Mouse (Mus musculus) Patski (cell line): ENCODE data around the gene Zfp365. TPM values are rescaled to one million over a fixed set of nuclear protein-coding genes. Genes with fewer than 3 reads are reported as not detected.

ENCODE experiments used
- ATAC-seq: fragments of 100-300 bp; one replicate; pipeline ENCODE4 v1.8.0; 2021
- CTCF ChIA-PET: fragments of 350-600 bp; sonication (Branson Sonifier 250); formaldehyde crosslinking; loops from one replicate; lab custom pipeline; 2022; ENCODE audit warnings: inconsistent platforms; lab: Charles Lee
- POLR2A ChIA-PET: fragments of 350-600 bp; sonication (Branson Sonifier 250); formaldehyde crosslinking; loops from one replicate; lab custom pipeline; 2022; ENCODE audit warnings: antibody characterized with exemption, inconsistent platforms; lab: Charles Lee
- DNase-seq: peaks from one replicate; pipeline ENCODE4 v3.0.0-alpha.2; 2011; ENCODE audit warnings: low read depth, low spot score
- H3K27me3 ChIP-seq: fragments of 371-371 bp; one replicate; pipeline ENCODE4 v1.5.1; 2021
- CTCF ChIP-seq: fragments of 100-300 bp; IDR thresholded peaks from one replicate; pipeline ENCODE4 v1.5.1; 2021
- in situ Hi-C: fragments of 300-500 bp; cut with MboI; formaldehyde crosslinking; loops from 3 replicates; pipeline ENCODE4 v1.11.1; 2018; ENCODE audit warnings: low pct_unique_long_range_greater_than_20kb, mixed read lengths
- polyA plus RNA-seq: library from polyadenylated mRNA; unstranded; gene quantifications from one replicate; pipeline ENCODE4 v1.2.3, GENCODE M21; 2021

Gene Zfp365
- polyA plus RNA-seq, 1 experiment from 2014 or later, result 1.1 TPM

GRCm38 (mm10) chr10:67906063-67906462 lies 6.4 kb downstream of the Zfp365 start:
- H3K27me3 ChIP-seq, result no peaks in the 10 kb centered on the region
- in situ Hi-C loops, result no loop called here
- ChIA-PET POLR2A (no interaction called here), CTCF (no interaction called here)
- TF ChIP-seq CTCF, result no peak
- ATAC-seq, result no peak
- DNase-seq, result no peak

- ATAC-seq (no peak), DNase-seq (no peak)
- POLR2A ChIA-PET, result no interaction called here
- in situ Hi-C loops, result no loop called here
- no peaks in the 10 kb centered on the region for H3K27me3 ChIP-seq
- CTCF ChIA-PET, result interaction anchor here (0.7 kb wide), 1 partner anchor 27 kb away, joined by 3 read pairs; no protein-coding TSS in a partner anchor
- TF ChIP-seq CTCF, result no peak
Observed at GRCm38 (mm10) chr10:67903387-67903786, 9.1 kb downstream of the Zfp365 start.

GRCm38 (mm10) chr10:67901179-67901578 lies 11.3 kb downstream of the Zfp365 start:
- ChIA-PET CTCF (no interaction called here), POLR2A (no interaction called here)
- no peaks in the 10 kb centered on the region for H3K27me3 ChIP-seq
- in situ Hi-C loops, result no loop called here
- no peak for TF ChIP-seq CTCF
- ATAC-seq (no peak), DNase-seq (no peak)

GRCm38 (mm10) chr10:67898949-67899675 lies 13.3 kb downstream of the Zfp365 start:
- DNase-seq (no peak), ATAC-seq (peak; percentile 54)
- in situ Hi-C loops, result no loop called here
- no peak for TF ChIP-seq CTCF
- POLR2A ChIA-PET, result interaction anchor here (1.1 kb wide), 1 partner anchor 10 kb away, joined by 4 read pairs; no protein-coding TSS in a partner anchor
- H3K27me3 ChIP-seq, result no peaks in the 10 kb centered on the region
- CTCF ChIA-PET, result no interaction called here

DNA sequence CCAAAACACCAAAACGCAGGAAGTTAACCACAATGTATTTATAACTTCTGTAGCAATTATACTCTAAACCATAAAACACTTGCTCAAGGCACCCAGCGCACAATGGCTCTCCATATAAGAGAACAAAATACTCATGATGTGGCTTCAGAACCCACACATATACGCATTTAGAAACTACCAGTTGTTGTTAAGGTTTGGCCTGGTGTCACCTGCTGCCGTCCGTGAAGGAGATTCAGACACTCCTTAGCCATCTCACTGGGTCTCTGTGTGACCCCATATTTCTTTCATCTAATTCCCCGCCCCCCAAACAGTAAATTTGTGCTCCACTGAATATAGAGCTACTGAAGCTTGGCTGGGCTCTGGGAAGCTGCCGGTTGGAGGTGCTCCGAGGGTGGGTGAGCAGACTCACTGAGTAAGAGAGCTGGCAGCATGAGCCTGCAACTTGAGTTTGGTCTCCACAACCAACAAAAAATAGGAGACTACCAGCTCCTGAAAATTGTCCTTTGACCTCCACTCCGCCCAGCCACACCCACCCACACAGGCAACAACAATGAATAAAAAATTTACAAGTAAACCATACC lies 14.0 kb downstream of the Zfp365 start:
- TF ChIP-seq CTCF, result no peak
- no peak for ATAC-seq
- H3K27me3 ChIP-seq, result no peaks in the 10 kb centered on the region
- POLR2A ChIA-PET, result interaction anchor here (1.1 kb wide), 1 partner anchor 11 kb away, joined by 4 read pairs; no protein-coding TSS in a partner anchor
- DNase-seq, result no peak
- CTCF ChIA-PET, result interaction anchor here (1.1 kb wide), 1 partner anchor 11 kb away, joined by 3 read pairs; no protein-coding TSS in a partner anchor
- in situ Hi-C loops, result no loop called here

DNA sequence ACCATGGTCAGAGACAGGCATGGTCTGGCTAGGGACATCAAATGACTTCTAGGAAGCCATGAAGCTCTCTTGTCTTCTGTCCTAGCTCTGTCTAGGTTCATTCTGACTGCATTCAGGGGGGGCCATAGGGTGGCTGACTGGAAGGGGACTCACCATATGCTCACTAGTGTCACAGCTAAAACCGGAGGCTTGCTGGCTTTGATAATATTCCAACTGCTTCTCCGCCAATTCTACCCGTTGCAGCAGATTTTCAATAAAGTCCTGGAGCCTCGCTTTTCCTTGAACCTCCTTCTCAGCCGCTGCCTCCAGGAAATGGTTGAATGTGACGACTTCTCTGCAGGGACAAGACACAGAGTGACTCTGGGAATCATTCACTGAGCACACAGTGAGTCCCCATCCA lies 15.2 kb downstream of the Zfp365 start:
- CTCF ChIA-PET, result interaction anchor here (1.1 kb wide), 1 partner anchor 10 kb away, joined by 3 read pairs; no protein-coding TSS in a partner anchor
- TF ChIP-seq CTCF, result no peak
- no peak for ATAC-seq

GRCm38 (mm10) chr10:67894683-67895082 lies 17.8 kb downstream of the Zfp365 start:
- no peaks in the 10 kb centered on the region for H3K27me3 ChIP-seq
- no peak for ATAC-seq
- no peak for TF ChIP-seq CTCF
- ChIA-PET POLR2A (no interaction called here), CTCF (interaction anchor here (1.0 kb wide), 1 partner anchor 71 kb away, joined by 3 read pairs; no protein-coding TSS in a partner anchor)
- in situ Hi-C loops, result no loop called here
- DNase-seq, result no peak

More for the DNA sequence above, 15.2 kb downstream of the Zfp365 start:
- in situ Hi-C loops, result no loop called here
- no peaks in the 10 kb centered on the region for H3K27me3 ChIP-seq
- POLR2A ChIA-PET, result no interaction called here
- no peak for DNase-seq

- ATAC-seq, result no peak
Observed at GRCm38 (mm10) chr10:67894059-67894458, 18.4 kb downstream of the Zfp365 start.

DNA sequence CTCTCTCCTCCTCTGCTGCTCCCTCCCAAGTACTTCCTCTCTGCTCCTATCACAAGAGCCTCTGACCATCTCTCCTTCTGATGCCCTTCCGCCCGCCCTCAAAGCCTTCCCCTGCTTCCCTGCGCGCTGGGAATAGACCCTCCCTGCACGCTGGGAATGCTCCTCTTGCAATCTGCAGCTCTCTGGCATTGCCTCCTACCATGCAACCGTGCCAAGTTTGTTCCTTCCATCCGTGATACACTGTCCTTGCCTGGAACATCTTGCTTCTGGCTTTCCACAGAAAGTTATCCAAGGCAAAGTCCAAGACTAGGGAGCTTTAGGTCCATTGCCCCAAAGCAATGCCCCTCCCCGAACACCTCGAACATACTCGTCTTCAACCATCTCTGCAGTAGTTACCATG lies 19.2 kb downstream of the Zfp365 start:
- in situ Hi-C loops, result no loop called here
- ATAC-seq (no peak), DNase-seq (no peak)
- no peaks in the 10 kb centered on the region for H3K27me3 ChIP-seq
- POLR2A ChIA-PET, result no interaction called here
- TF ChIP-seq CTCF, result no peak
- CTCF ChIA-PET, result no interaction called here

More at GRCm38 (mm10) chr10:67894059-67894458, 18.4 kb downstream of the Zfp365 start:
- no peak for TF ChIP-seq CTCF
- ChIA-PET CTCF (interaction anchor here (1.0 kb wide), 1 partner anchor 71 kb away, joined by 3 read pairs; no protein-coding TSS in a partner anchor), POLR2A (no interaction called here)
- no peak for DNase-seq
- H3K27me3 ChIP-seq, result no peaks in the 10 kb centered on the region
- in situ Hi-C loops, result no loop called here

DNA sequence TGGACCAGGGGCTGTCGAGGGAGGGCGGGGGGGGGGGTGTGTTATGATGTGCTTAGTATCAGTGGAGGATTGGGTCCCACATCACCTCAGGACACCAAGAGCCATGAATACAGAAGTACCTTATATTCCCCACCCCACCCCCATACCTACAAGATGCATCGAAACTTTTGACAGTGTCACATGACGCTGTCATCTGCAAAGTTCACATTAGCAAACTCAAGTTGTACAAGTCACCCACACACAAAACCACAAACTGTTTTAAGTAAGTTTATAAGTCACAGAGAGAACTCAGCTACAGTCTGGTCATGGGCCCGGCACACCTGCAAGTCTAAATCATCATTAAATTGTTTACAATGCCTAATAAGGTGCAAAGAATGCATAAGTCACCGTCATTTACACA lies 21.3 kb downstream of the Zfp365 start:
- DNase-seq (no peak), ATAC-seq (no peak)
- TF ChIP-seq CTCF, result no peak
- CTCF ChIA-PET, result interaction anchor here (1.1 kb wide), 1 partner anchor 20 kb away, joined by 4 read pairs; no protein-coding TSS in a partner anchor
- POLR2A ChIA-PET, result no interaction called here
- in situ Hi-C loops, result no loop called here
- no peaks in the 10 kb centered on the region for H3K27me3 ChIP-seq

DNA sequence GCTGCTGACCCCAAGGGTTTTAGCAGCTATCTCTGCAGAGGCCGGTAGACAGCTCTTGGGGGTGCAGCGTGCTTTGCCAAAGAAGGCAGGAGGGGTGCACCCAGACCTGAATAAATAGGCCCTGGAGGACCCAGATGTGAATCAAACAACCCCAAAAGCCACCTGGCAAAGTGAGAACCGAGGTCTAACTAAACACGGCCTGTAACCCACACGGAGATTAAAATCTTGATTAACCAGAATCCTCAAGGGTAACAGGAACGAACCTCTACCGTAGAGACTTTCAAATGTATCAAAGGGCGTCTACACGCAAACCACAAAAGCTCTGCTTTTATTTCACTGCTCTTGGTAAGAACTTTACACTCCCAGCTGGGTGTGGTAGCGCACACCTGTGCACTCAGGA lies 24.5 kb downstream of the Zfp365 start:
- no peak for TF ChIP-seq CTCF
- ChIA-PET POLR2A (no interaction called here), CTCF (no interaction called here)
- DNase-seq (no peak), ATAC-seq (no peak)
- no peaks in the 10 kb centered on the region for H3K27me3 ChIP-seq
- in situ Hi-C loops, result no loop called here
